Mouse (Mus musculus): Measurements from ENCODE around the gene Ccdc85c.

Ccdc85c gene

GRCm38 (mm10) chr12:108301006-108301405 is 25.8 kb upstream of the Ccdc85c start:
- in situ Hi-C loops (cut with MboI, MseI), result no loop called here

GRCm38 (mm10) chr12:108297033-108297432 is 21.8 kb upstream of the Ccdc85c start:
- in situ Hi-C loops (cut with MboI, MseI), result loop anchor here (5.0 kb wide), 1 partner anchor 80 kb away; no protein-coding TSS in a partner anchor

GRCm38 (mm10) chr12:108294620-108295019 is 19.4 kb upstream of the Ccdc85c start:
- in situ Hi-C loops (cut with MboI, MseI), result loop anchor here (5.0 kb wide), 1 partner anchor 77 kb away; no protein-coding TSS in a partner anchor

- in situ Hi-C loops (cut with MboI, MseI), result no loop called here
These were observed 17.7 kb upstream of the Ccdc85c start for GRCm38 (mm10) chr12:108292957-108293356.

- in situ Hi-C loops (cut with MboI, MseI), result no loop called here
These were observed 17.2 kb upstream of the Ccdc85c start for GRCm38 (mm10) chr12:108292419-108292818.

GRCm38 (mm10) chr12:108288127-108288880 is 13.1 kb upstream of the Ccdc85c start:
- in situ Hi-C loops (cut with MboI, MseI), result no loop called here

- in situ Hi-C loops (cut with MboI, MseI), result no loop called here
These were observed 11.8 kb upstream of the Ccdc85c start for GRCm38 (mm10) chr12:108287011-108287410.

GRCm38 (mm10) chr12:108286381-108286780 is 11.2 kb upstream of the Ccdc85c start:
- in situ Hi-C loops (cut with MboI, MseI), result no loop called here

- in situ Hi-C loops (cut with MboI, MseI), result no loop called here
These were observed 10.2 kb upstream of the Ccdc85c start for GRCm38 (mm10) chr12:108285225-108286011.

- in situ Hi-C loops (cut with MboI, MseI), result no loop called here
These were observed 9.4 kb upstream of the Ccdc85c start for GRCm38 (mm10) chr12:108284455-108285224.

- in situ Hi-C loops (cut with MboI, MseI), result no loop called here
These were observed 3.1 kb upstream of the Ccdc85c start for GRCm38 (mm10) chr12:108278221-108278918.

GRCm38 (mm10) chr12:108277341-108277841 is 2.2 kb upstream of the Ccdc85c start:
- in situ Hi-C loops (cut with MboI, MseI), result no loop called here

GRCm38 (mm10) chr12:108275920-108276822 is 946 bp upstream of the Ccdc85c start:
- in situ Hi-C loops (cut with MboI, MseI), result no loop called here

- in situ Hi-C loops (cut with MboI, MseI), result no loop called here
These were observed 274 bp upstream of the Ccdc85c start for GRCm38 (mm10) chr12:108275508-108275890.

GRCm38 (mm10) chr12:108274313-108274595 is 971 bp downstream of the Ccdc85c start:
- in situ Hi-C loops (cut with MboI, MseI), result no loop called here

- in situ Hi-C loops (cut with MboI, MseI), result no loop called here
These were observed 1.5 kb downstream of the Ccdc85c start for GRCm38 (mm10) chr12:108273466-108274312.

GRCm38 (mm10) chr12:108272143-108272635 is 3.0 kb downstream of the Ccdc85c start:
- in situ Hi-C loops (cut with MboI, MseI), result no loop called here

- in situ Hi-C loops (cut with MboI, MseI), result no loop called here
These were observed 3.7 kb downstream of the Ccdc85c start for GRCm38 (mm10) chr12:108271351-108272142.
